Mouse (Mus musculus) neural tube, postnatal 0 days (tissue): ENCODE data around the gene Asb17. TPM values are rescaled to one million over a fixed set of nuclear protein-coding genes. Genes with fewer than 3 reads are reported as not detected.

ENCODE experiments used
- polyA plus RNA-seq: library from polyadenylated mRNA; unstranded; fragments of >200 nt; fragmentation: Nextera tagmentation; extraction: Ambion mirVana; gene quantifications from 2 replicates; pipeline ENCODE4 v1.2.1, GENCODE M21; 2015

The Asb17 gene
- not detected in 2 replicates for polyA plus RNA-seq

DNA sequence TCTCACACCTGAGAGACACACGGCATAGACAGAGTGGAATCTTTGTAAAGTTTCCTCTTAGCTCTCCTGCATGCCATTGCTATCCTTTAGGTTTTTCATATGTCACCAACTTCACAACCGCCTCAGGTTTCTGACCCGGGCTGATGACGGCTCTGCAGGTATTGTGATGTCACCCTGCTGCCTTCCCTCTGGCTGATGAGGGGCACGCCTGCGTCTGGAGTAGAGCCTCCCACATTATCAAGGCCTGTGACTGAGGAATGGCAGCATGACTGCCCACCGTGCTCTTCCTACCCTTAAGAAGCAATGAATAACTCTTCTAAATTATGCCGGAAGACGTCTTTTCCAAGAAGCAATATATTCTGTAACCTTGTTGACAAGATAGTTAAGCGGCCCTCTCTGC, at the start of gene Asb17:
Gene Asb17 (plus strand): TSS at position 180 of the 400 bp plus-strand sequence.

Other genes starting within 250 kb of the Asb17 start
- gene St6galnac3, start 119.0 kb upstream of the Asb17 start, polyA plus RNA-seq, result 8.1 and 14.6 TPM in 2 replicates
- gene Msh4, start 61.9 kb downstream of the Asb17 start, polyA plus RNA-seq, result 0.09 and 0.28 TPM in 2 replicates
- 58.4 and 63.7 TPM in 2 replicates for gene Rabggtb, start 68.8 kb downstream of the Asb17 start, polyA plus RNA-seq
- gene Acadm, start 100.4 kb downstream of the Asb17 start, polyA plus RNA-seq, result 71.6 and 80.8 TPM in 2 replicates
- 4.1 and 5.1 TPM in 2 replicates for gene Slc44a5, start 129.2 kb downstream of the Asb17 start, polyA plus RNA-seq